Mouse (Mus musculus): ENCODE measurements around the gene Gm42674.
A peak's percentile ranks its signal among the peaks of the same experiment; 100 is the strongest.

Gene Gm42674

DNA sequence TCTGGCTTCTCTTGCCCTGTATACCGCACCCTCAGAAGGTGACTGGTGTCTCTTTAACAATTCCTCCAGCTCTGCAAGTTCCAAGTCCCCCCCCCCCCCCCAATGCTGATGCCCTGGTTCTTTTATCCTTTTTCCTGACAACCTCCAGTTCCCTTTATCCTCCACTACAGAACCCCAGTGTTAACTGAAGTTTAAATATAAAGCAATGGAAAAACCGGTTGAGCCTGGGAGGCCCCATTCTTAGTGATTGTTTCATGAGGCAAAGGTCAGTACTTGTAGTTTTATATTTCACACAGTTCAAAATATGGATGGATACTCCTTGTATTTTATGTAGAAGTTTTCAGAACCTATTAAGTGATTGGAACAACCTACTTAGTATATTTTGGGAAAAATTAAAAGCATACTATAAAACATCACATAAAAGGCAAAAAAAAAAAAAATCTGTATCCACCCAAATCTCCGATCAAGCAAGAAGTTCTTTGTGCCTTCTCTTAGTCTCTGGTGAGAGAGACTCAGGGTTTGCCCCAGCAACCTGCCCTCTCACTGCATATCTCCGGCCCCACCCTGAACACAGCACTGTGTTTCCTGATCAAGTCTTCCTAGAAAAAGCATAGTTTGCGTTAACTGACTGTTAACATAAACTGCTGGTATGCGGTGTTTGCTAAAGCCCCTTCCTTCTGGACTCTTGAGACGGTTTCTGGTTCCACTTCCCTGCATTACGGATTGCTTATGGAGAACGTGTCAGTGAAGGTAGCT lies 24.7 kb downstream of the Gm42674 start:
- no peak for DNase-seq

DNA sequence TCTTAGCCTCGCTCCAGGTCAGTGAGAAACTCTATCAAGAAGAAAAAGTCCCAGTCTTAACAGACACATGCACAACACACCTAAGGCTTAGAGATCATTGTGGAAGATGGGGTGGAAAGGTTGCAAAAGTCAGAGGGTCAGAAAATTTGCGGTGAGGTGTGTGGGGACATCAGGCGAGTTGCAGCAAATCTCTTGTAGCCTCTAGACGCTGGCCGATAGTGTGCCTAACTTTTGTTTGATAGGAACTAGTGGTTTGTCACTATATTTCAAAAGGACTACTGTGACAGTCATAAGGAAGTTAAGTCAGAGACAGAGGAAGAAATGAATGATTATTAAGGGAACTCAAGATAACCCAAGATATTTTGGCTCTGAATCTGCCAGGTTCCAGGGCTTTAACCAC lies 25.7 kb downstream of the Gm42674 start:
- DNase-seq, result no peak

DNA sequence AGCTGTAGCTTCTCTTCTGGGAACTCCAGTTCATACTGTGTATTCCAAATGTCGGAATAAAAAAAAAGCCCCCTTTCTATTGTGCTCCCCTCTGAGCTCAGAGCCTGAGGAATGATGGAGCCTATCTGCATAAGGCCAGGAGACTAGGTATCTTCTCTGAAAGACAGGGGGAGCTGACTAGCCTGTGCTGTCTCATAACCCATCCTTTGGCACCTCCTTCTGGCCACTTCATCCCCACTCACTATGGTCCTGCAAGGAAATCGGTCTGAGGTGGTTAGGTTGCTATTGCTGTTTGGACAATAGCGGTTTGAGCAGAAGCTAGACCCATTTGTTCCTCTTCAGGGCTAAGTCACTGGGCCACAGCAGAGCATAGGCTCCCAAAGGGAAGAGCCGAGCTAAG lies 26.1 kb downstream of the Gm42674 start:
- no peak for DNase-seq

DNA sequence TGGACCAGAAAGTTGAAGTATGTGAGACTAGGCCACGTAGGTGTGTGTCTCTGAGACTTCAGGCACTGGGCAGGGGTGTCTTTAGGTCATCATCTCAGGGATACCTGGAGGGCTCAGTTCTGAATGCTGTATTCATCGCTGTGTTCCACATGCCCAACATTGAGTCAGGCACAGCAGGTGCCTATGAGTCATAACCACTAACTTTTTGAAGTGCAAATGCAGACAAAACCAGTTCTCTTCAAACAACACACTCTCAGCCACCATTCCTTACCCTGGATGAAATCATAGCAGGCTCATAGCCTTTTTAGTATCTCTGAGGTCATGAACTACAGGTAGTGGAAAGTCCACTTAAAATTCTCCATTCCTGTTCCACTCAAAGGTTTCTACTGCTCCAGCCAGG lies 27.6 kb downstream of the Gm42674 start:
- DNase-seq, result no peak

DNA sequence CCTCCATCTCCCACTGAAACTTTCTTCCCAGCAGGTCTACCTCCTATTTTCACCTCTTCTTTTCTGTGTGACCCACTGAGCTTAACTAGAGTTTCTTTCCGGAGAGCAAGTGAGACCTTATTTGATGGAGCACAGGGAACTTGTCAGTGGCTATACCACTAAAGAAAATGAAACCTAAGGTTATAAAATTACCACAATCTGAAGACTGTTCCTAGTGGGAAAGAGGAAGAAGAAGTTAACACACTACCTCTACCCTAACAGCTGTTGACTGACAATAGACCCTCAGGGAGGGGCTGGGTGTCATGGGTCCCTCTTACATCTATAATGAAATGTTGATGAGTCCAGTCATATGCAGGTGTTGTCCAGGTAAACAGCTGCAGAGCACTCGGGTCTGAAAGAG lies 30.3 kb downstream of the Gm42674 start:
- DNase-seq, result no peak

DNA sequence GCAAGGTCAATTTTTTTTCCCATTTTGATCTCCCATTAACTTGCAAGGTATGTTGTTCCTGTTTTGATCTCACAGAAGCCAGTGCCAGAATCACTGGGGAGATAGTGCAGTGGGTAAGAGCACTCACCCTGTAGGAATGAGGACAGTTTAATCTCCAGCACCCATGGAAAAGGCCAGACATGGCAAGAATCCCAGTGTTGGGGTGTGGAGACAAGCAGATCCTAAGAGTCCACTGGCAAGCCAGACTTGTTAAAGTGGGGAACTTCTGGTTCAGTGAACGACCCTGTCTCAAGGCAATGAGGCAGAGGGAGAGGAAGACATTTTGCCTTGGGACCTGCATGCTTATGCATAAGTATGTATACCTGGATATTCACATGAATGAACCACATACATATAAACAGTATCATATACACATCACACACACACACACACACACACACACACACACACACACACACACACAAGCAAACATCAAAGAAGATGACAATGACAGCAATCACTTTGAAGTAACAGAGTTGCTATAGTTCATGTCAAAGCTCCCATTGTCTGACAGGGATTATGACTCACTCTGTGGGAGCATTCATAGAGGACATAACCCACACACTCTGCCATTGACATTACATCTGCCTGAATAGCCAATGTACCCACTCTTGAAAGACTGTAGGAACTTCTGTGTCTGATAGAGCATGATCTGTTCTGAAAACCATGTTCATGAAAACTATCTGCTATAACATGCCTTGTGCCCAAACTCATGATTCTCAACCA lies 37.0 kb downstream of the Gm42674 start:
- DNase-seq, result no peak

DNA sequence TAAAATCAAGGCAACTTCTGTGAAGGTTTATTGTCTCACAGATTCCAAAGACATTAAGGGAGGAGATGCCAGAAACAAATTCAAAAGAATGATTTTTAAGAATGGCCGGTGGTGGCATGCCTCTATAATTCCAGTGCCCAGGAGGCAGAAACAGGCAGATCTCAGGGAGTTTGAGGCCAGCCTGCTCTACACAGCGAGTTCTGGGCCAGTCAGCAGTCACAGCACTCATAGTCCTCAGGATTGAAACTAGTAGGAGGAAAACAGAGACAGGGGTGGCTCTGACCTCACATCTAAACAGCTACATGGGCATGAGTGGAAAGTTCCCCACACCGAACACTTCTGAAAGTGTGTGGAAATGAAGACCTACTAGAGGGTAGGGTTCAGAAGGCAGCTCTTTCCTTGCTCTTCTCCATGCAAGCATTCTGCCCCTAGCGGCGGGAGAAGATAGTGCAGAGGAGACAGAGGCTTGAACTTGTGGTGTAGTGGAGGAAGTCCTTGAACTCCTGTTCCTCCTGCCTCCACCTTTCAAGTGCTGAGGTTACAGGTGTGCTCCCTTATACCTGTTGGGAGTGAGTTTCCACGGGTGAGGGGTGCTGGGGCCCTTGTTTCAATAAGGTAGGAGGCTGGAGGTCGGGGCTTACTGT lies 37.9 kb downstream of the Gm42674 start:
- peak; percentile 81 for DNase-seq

DNA sequence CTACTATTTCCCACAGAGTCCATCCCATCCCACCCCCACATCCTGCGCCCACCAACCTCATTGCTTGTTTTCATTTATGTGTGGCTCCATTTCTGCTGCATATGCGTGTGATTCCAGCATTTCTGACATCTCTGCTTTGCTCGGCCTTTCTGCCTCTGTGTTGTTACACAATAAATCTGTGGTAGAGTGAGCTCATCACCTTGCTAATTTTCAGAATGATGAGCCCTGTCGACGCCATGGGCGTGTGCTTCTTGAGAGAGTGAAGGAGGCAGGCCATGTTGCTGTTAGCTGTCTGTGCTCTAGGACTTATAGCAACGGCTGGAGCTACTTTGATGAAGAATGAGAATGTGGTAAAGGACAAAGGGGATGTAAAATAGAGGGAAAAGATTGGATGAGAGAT lies 39.3 kb downstream of the Gm42674 start:
- DNase-seq, result no peak

DNA sequence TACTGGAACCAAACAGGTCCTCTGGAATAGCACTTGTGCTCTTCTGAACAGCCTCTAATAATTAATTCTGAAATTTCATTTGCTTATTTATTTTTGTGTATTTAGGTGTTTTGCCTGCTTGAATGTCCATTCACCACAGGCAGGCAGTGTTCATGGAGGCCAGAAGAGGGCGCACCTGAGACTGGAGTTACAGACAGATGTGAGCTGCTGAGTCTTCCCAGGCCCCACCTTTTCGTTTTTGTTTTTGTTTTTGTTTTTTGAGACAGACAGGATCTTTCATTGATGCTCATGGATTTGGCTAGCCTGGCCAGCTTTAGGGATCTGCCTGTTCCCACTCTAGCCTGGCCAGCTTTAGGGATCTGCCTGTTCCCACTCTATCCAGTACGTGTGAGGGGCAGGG lies 42.5 kb downstream of the Gm42674 start:
- peak; percentile 82 for DNase-seq

DNA sequence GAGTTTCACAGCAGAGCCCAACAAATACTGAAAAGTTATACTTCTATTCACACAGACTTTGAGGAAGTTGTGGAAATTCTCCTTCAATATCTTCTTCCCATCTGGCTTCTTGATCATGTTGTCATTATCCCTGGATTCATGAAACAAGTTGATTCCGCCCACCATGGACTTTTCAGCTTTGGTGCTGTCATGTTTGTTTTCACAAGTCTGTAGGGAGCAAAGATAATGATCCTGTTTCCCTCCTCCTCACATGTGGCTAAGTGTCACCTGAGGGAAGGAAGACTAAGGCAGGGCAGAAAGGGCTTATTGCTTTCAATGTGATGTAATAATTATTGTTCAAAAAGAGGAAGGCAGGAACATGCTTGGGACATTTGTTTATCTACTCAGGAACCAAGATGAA lies 45.6 kb downstream of the Gm42674 start:
- no peak for DNase-seq

DNA sequence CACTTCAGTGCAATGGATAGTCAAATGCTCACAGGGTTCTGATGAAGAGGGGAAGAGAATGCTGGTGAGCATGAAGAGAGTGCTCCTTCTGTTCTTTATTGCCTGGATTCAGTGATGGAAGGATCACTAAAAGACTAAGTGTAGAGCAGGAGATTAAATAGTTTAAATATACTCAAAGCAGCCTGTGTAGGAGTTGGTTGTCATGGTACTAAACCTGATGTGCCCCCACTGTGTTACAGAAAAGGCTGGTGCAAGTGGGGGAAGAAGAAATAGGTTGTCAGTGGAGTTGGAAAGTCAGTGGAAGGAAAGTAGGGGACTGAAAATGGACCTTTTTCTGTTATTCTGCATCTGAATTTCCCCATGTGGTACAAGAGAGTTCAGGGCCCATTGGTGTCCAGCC lies 47.3 kb downstream of the Gm42674 start:
- DNase-seq, result no peak

DNA sequence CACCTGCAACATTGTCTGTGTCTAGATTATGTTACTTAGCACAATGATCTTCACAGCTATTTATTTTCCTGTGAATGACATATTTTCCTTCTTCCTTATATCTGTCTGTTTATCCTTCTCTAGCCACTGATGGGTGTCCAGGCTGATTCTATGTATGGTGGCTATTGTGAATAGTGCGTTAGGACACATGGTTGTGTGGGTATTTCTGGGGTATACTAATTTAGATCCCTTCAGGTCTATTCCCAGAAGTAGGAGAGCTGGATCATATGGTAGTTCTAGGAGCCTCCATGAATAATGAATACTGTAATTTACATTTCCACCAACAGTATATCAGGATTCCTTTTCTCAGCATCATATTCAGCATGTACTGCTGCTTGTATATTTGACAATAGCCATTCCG lies 48.1 kb downstream of the Gm42674 start:
- DNase-seq, result no peak

DNA sequence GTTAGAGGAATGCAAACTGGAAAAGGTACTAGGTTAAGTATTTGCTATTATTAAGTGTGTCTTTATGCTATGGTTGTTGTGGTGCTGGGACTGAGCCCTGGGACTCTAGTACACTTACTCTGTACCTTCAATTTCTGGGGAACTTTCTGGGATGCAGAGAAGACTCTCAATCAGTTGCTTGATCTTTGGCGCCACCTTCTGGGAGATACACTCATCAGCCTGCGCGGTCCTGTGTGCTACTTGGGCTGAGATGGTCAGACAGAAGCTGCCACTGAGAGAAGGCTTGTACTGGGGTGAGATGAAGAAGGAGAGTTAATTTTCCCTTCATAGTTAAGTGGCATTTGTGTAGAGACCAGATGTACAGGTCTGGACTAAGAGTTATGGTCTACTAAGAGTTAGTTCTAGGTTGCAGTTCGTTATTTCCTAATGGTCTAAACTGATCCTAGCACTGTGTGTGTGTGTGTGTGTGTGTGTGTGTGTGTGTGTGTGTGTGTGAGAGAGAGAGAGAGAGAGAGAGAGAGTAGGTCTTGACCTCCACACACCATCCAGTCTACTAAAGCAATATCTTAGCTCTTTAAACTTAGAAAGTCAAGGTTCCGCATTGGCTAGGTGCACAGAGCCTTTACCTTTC lies 51.3 kb downstream of the Gm42674 start:
- peak; percentile 75 for DNase-seq

DNA sequence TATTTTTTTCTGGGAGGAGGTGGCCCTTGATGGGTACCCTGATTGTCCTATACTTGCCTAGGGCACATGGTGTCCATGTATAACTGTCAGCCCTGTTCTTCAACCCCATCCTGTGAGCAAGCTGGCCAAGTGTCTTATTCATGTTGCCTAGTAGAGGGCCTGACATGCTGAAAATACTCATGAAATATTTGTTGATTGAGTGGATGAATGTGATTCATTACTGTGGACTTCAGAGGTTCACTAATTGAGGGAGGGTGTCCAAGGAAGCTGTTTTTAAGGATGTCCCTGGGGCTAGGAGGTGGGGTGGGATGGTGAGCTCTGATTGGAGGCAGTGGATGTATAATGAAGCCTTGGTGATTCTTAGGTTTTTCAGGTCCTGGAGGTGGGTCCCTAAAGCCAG lies 52.0 kb downstream of the Gm42674 start, which contains the start of gene S100a7a:
Gene S100a7a (plus strand): TSS at position 301 of the 400 bp plus-strand sequence.
- DNase-seq, result no peak

All from thymus, postnatal 4 days (tissue).